Mouse (Mus musculus) erythroblast, embryonic 14.5 days (primary cell): ENCODE data around the gene Cpne6. TPM values are rescaled to one million over a fixed set of nuclear protein-coding genes. Genes with fewer than 3 reads are reported as not detected.

Experiments
- H3K27me3 ChIP-seq: 2 replicates; pipeline ENCODE4 v1.6.1; 2012; ENCODE audit warnings: inconsistent platforms; ENCODE audit not compliant: control insufficient read depth
- H3K36me3 ChIP-seq: 2 replicates; pipeline ENCODE4 v1.6.1; 2012; ENCODE audit warnings: mild to moderate bottlenecking, inconsistent platforms; ENCODE audit not compliant: control insufficient read depth
- H3K4me1 ChIP-seq: 2 replicates; pipeline ENCODE4 v1.6.1; 2012; ENCODE audit warnings: inconsistent platforms; ENCODE audit not compliant: control insufficient read depth
- H3K4me3 ChIP-seq: replicated peaks from 2 replicates; pipeline ENCODE3; 2012; ENCODE audit warnings: moderate library complexity, mild to moderate bottlenecking, inconsistent platforms
- H3K9me3 ChIP-seq: 2 replicates; pipeline ENCODE4 v1.6.1; 2012; ENCODE audit warnings: low read length, inconsistent platforms, mixed read lengths; ENCODE audit not compliant: control insufficient read depth
- GATA1 ChIP-seq: IDR thresholded peaks from 2 replicates; pipeline ENCODE4 v1.6.1; 2012; ENCODE audit warnings: low read length, inconsistent platforms, mixed read lengths
- TAL1 ChIP-seq: IDR thresholded peaks from 3 replicates; pipeline ENCODE4 v1.6.1; 2012; ENCODE audit warnings: low read length, inconsistent platforms, mixed read lengths
- polyA plus RNA-seq: library from polyadenylated mRNA; stranded (reverse); fragments of >175 nt; gene quantifications from 2 replicates; pipeline ENCODE4 v1.2.3, GENCODE M21; 2012

Gene Cpne6
- polyA plus RNA-seq, 1 experiment = not detected

- H3K4me3 ChIP-seq = peak overlapping the region; percentile 83
- H3K4me1 ChIP-seq = peaks cover 39% of the 10 kb centered on the region
- H3K9me3 ChIP-seq = no peaks in the 10 kb centered on the region
- no peak for TF ChIP-seq GATA1
- TF ChIP-seq TAL1 = no peak
- H3K36me3 ChIP-seq = peaks cover 15% of the 10 kb centered on the region
- H3K27me3 ChIP-seq = no peaks in the 10 kb centered on the region
Observed at GRCm38 (mm10) chr14:55477829-55478228, 32.4 kb upstream of the Cpne6 start.

DNA sequence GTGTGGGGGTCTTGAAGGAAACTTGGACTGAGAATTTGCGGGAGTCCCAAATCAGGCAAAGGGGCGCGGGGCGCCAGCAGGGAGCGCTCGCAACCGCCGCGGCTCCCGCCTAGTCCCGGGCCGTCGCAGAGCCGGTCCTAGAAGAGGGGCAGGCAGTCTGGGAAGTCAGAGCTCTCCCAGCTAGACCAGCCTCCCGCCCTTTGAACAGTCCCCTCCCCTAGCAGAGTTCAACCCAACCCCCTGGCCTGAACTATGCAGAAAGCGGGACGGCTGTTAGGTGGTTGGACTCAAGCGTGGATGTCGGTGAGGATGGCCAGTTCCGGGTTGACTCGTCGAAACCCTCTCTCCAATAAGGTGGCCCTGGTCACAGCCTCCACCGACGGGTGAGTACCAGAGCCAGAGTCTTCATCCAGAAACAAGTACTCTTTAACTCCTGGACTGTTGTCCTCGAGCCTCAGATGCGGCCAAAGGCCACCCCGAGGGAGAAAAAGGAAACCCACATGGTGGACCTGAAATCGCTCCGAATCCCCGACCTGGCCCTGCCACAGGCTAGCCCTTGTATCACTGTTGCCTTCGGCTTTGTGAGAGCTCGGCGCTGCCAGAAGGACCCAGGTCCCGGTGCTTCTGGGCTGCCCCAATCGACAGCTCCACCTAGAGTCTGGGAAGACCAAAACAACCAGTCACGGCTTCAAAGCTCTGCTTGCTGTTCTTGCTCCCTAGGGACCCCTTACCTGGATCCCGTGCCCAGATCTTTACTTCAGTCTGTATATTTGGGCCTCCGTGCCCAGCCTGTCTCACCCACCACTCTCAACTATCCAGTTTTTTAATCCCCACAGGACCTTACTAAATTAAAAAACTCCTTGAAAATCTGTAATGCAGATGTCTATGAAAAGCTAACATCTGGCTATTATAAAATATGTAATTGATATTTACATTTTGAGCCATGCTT, 31.3 kb upstream of the Cpne6 start, which contains the start of gene Dhrs4:
Gene Dhrs4, plus strand, starts transcription at position 108 of the 949 bp plus-strand sequence.
- Histone ChIP-seq H3K9me3 (no peaks in the 10 kb centered on the region), H3K4me3 (peak within 1 kb of the TSS; percentile 83), H3K36me3 (peaks cover 15% of the 10 kb centered on the region), H3K4me1 (peaks cover 39% of the 10 kb centered on the region), H3K27me3 (no peaks in the 10 kb centered on the region)
- no peak for TF ChIP-seq GATA1
- TF ChIP-seq TAL1 = no peak

GRCm38 (mm10) chr14:55479629-55480028, 30.6 kb upstream of the Cpne6 start:
- H3K4me1 ChIP-seq = peaks cover 39% of the 10 kb centered on the region
- H3K4me3 ChIP-seq = peak overlapping the region; percentile 83
- H3K9me3 ChIP-seq = no peaks in the 10 kb centered on the region
- no peaks in the 10 kb centered on the region for H3K27me3 ChIP-seq
- TF ChIP-seq GATA1 (no peak), TAL1 (no peak)
- peaks cover 18% of the 10 kb centered on the region for H3K36me3 ChIP-seq

DNA sequence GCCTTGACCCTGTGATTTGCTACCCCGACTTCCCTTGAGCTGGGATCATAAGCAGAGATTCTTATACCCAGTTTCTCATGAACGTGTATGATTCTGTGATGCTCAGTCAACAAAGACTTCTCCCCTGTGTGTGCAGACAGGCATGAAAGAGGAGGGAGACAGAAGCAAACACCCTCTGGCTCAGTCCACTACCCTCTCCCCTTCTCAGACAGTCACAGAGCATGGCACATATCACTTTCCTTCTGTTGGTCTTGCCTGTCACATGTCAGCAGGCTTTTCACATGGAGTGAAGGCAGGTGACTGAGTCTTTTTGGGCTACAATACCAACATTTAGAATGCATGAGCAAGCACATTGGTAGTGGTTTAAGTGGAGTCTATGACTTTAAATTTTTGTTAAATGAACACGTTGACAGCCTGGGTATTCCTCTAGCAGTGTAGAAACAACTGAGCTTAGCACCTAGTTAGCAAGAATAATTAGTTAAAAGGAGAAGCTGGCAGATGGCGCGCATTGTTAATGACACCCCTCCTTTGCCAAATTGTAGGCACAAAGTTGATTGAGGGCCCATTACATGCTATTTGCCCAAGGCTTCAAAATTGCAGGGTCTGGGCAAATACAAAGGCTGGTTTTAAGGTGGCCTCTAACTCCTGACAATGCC, 25.7 kb upstream of the Cpne6 start:
- no peak overlapping the region for H3K4me3 ChIP-seq
- H3K4me1 ChIP-seq = peaks cover 9% of the 10 kb centered on the region
- no peaks in the 10 kb centered on the region for H3K9me3 ChIP-seq
- TF ChIP-seq TAL1 = no peak
- no peak for TF ChIP-seq GATA1
- peaks cover 4% of the 10 kb centered on the region for H3K27me3 ChIP-seq
- H3K36me3 ChIP-seq = peaks cover 51% of the 10 kb centered on the region

DNA sequence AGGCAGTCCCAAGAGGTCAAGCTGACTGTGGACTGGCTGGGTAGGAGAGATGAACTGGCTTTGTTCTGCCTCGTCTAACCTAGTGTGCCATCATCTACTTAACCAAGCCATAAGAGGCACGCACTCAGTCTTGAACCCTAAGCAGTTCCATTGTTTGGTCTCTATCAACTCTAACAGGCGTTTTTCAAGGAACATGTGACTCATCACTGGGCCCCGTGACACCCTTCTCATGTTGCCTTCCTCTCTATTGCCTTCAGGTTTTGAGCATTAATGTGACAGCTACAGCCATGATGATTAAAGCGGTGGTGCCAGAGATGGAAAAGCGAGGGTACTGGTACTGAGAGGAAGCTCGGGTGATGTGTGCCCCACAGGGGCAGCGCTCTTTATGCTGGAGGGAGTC, 23.4 kb upstream of the Cpne6 start:
- Histone ChIP-seq H3K27me3 (peaks cover 27% of the 10 kb centered on the region), H3K9me3 (no peaks in the 10 kb centered on the region), H3K4me3 (no peak overlapping the region), H3K4me1 (peaks cover 25% of the 10 kb centered on the region), H3K36me3 (peaks cover 38% of the 10 kb centered on the region)
- TF ChIP-seq GATA1 (no peak), TAL1 (no peak)

GRCm38 (mm10) chr14:55490361-55491201, 19.7 kb upstream of the Cpne6 start, which contains the start of gene Carmil3:
Carmil3 (plus strand) TSS chr14:55490651.
- no peak for TF ChIP-seq GATA1
- TF ChIP-seq TAL1 = no peak
- H3K9me3 ChIP-seq = no peaks in the 10 kb centered on the region
- peak within 1 kb of the TSS; percentile 69 for H3K4me3 ChIP-seq
- H3K36me3 ChIP-seq = peaks cover 31% of the 10 kb centered on the region
- peaks cover 34% of the 10 kb centered on the region for H3K4me1 ChIP-seq
- peaks cover 39% of the 10 kb centered on the region for H3K27me3 ChIP-seq

GRCm38 (mm10) chr14:55491291-55491833, 18.9 kb upstream of the Cpne6 start:
- H3K4me3 ChIP-seq = peak overlapping the region; percentile 69
- peaks cover 23% of the 10 kb centered on the region for H3K36me3 ChIP-seq
- no peaks in the 10 kb centered on the region for H3K9me3 ChIP-seq
- H3K27me3 ChIP-seq = peaks cover 39% of the 10 kb centered on the region
- no peak for TF ChIP-seq TAL1
- no peak for TF ChIP-seq GATA1
- peaks cover 34% of the 10 kb centered on the region for H3K4me1 ChIP-seq

DNA sequence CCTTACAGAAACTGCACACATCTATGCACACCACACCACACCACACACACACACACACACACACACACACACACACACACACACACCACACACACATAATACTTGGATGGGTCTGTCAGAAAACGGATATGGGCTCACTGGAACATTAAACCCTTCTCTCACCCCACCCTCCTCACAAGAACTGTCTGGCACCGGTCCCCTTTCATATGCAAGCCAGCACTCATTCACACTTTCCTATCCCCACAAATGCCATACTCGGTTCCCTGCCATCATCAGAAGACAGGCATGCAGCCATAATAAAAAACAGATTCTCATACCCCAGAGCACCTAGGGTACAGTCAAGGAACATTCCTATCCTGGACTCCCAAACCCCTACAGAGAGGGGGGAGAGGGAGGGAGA, 18.1 kb upstream of the Cpne6 start:
- Histone ChIP-seq H3K4me3 (peak overlapping the region; percentile 69), H3K27me3 (peaks cover 39% of the 10 kb centered on the region)

More for the DNA sequence above, 18.1 kb upstream of the Cpne6 start:
- TF ChIP-seq GATA1 = no peak
- TF ChIP-seq TAL1 = no peak
- peaks cover 16% of the 10 kb centered on the region for H3K36me3 ChIP-seq
- peaks cover 34% of the 10 kb centered on the region for H3K4me1 ChIP-seq
- no peaks in the 10 kb centered on the region for H3K9me3 ChIP-seq
